Mouse (Mus musculus) olfactory bulb, adult 2 months (tissue): Measurements from ENCODE around the gene Aox2.

Experiments used
- CTCF ChIP-seq: fragments of 200-500 bp; IDR thresholded peaks from 2 replicates; pipeline ENCODE4 v1.5.1; 2012; ENCODE audit warnings: low read depth, mild to moderate bottlenecking, low read length, moderate library complexity; ENCODE audit not compliant: insufficient read depth
- POLR2A ChIP-seq: fragments of 200-500 bp; IDR thresholded peaks from 2 replicates; pipeline ENCODE4 v1.6.1; 2012; ENCODE audit warnings: mild to moderate bottlenecking, low read depth, low read length, moderate library complexity; ENCODE audit not compliant: insufficient read depth

DNA sequence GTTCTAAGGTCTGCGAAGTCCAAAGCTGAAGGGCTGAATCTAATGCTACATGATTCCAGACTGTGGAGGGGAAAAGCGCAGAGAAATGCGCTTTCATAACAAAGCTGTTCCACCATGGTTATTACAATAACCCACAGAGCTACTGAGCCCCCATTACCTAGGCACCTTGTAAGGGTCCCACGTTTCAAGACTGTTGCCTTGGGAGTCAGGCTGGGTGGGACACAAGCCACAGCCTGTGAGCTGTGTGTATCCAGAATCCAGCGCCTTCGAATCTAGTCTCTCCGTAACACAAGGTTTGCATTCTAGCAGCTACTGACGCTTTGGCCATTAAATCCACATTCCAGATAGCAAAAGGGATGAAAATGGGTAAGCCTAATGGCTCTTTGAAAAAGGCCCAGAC is 35.0 kb downstream of the Aox2 start:
- TF ChIP-seq CTCF (no peak), POLR2A (no peak)
